8 mouse cellular contexts compared by ENCODE assay signal in genomic region chr4:98816807-98817183, GRCm38 (mm10). TPM values are rescaled to one million over a fixed set of nuclear protein-coding genes. Genes with fewer than 3 reads are reported as not detected.
DNase-seq lines count a peak whose midpoint lies in the region; ATAC-seq and TF ChIP-seq lines count a peak whose summit lies in the region.

No protein-coding gene starts in this region.

- no peaks in the 10 kb centered on the region for H3K36me3 ChIP-seq in heart, embryonic 12.5 days
- no peaks in the 10 kb centered on the region for H3K36me3 ChIP-seq in ES-E14 (ENCODE audit: control insufficient read depth, insufficient read depth, low read length, poor library complexity, severe bottlenecking)
- H3K36me3 ChIP-seq in forebrain, embryonic 13.5 days (ENCODE audit: poor library complexity, severe bottlenecking): no peaks in the 10 kb centered on the region
- H3K36me3 ChIP-seq in liver, embryonic 14.5 days (replicated peaks; ENCODE audit: control insufficient read depth, insufficient read depth, low read depth): no peaks in the 10 kb centered on the region

- peak overlapping the region; percentile 76; the same call in 1 of the 2 replicates for H3K9ac ChIP-seq in heart, embryonic 12.5 days
- H3K9ac ChIP-seq in ES-E14 (ENCODE audit: insufficient read depth, low read depth, low read length, poor library complexity, severe bottlenecking): peak overlapping the region; percentile 69; the same call in 1 of the 2 replicates
- peak overlapping the region; percentile 68 for H3K9ac ChIP-seq in forebrain, embryonic 13.5 days
- H3K9ac ChIP-seq in liver, embryonic 14.5 days (replicated peaks): no peak overlapping the region

- TF ChIP-seq CTCF in liver, embryonic 14.5 days (IDR thresholded peaks at IDR 0.05; ENCODE audit: low read depth): no peak

- peak overlapping the region; percentile 74 for H3K4me3 ChIP-seq in heart, embryonic 12.5 days
- H3K4me3 ChIP-seq in ES-E14 (ENCODE audit: insufficient read depth in 1 of 2, low read depth in 1 of 2, low read length in 2 of 2, poor library complexity in 1 of 2, severe bottlenecking in 1 of 2): peak overlapping the region; percentile 84 to 88
- H3K4me3 ChIP-seq in forebrain, embryonic 13.5 days: peak overlapping the region; percentile 69
- H3K4me3 ChIP-seq in liver, embryonic 14.5 days (ENCODE audit: insufficient read depth in 1 of 2, low read depth in 2 of 2, low read length in 2 of 2): peak overlapping the region; percentile 39 to 48

- no peak for DNase-seq in heart, adult 11 months
- DNase-seq in ES-E14 (ENCODE audit: low read depth, low spot score): no peak
- no peak for DNase-seq in liver, embryonic 14.5 days (ENCODE audit: low read depth in 3 of 3, low spot score in 3 of 3)
- no peak for DNase-seq in cerebellum, adult 18-20 months
- DNase-seq in B cell, adult 2 months: no peak
- DNase-seq in frontal cortex, adult 2 months (ENCODE audit: extremely low spot score in 1 of 2, low spot score in 1 of 2): no peak

- H3K27ac ChIP-seq in heart, embryonic 12.5 days (ENCODE audit: poor library complexity, severe bottlenecking): no peak overlapping the region
- H3K27ac ChIP-seq in ES-E14 (ENCODE audit: insufficient read depth, low read depth, low read length, poor library complexity, severe bottlenecking): no peak overlapping the region
- no peak overlapping the region for H3K27ac ChIP-seq in forebrain, embryonic 13.5 days
- H3K27ac ChIP-seq in liver, embryonic 14.5 days: no peak overlapping the region

- in situ Hi-C loops in ES-E14 (cut with MboI; ENCODE audit: low sequenced_read_pairs in 2 of 2, unreplicated experiment in 2 of 2): no loop called here

- TF ChIP-seq EP300 in liver, embryonic 14.5 days (IDR thresholded peaks at IDR 0.05; ENCODE audit: low read depth): no peak

- peaks cover 7% of the 10 kb centered on the region; the same call in 1 of the 2 replicates for H3K4me1 ChIP-seq in heart, embryonic 12.5 days (replicated peaks)
- H3K4me1 ChIP-seq in ES-E14 (ENCODE audit: control insufficient read depth in 2 of 2, insufficient read depth in 2 of 2, low read length in 2 of 2, poor library complexity in 1 of 2): peaks cover 2 to 15% of the 10 kb centered on the region in 2 experiments; a peak in 2 of 4 replicates
- H3K4me1 ChIP-seq in forebrain, embryonic 13.5 days: peaks cover 14% of the 10 kb centered on the region; the same call in 1 of the 2 replicates
- no peaks in the 10 kb centered on the region for H3K4me1 ChIP-seq in liver, embryonic 14.5 days (replicated peaks; ENCODE audit: control insufficient read depth in 2 of 2, insufficient read depth in 2 of 2, low read length in 1 of 2)

- WGBS in heart, embryonic 12.5 days: 3% methylated on average over 14 of the region's 14 CpGs
- 1% methylated on average over 14 of the region's 14 CpGs for WGBS in forebrain, embryonic 13.5 days
- 6% methylated on average over 14 of the region's 14 CpGs for WGBS in liver, embryonic 14.5 days (ENCODE audit: insufficient replicate concordance)

- no peak for ATAC-seq in heart, embryonic 12.5 days (ENCODE audit: insufficient number of reproducible peaks, low FRiP score)
- ATAC-seq in forebrain, embryonic 13.5 days: peak; percentile 28
- no peak for ATAC-seq in liver, embryonic 14.5 days (ENCODE audit: insufficient read depth)

- peaks cover 39% of the 10 kb centered on the region for H3K27me3 ChIP-seq in heart, embryonic 12.5 days (replicated peaks)
- peaks cover 55% of the 10 kb centered on the region for H3K27me3 ChIP-seq in forebrain, embryonic 13.5 days
- peaks cover 18% of the 10 kb centered on the region for H3K27me3 ChIP-seq in liver, embryonic 14.5 days (ENCODE audit: control insufficient read depth, insufficient read depth, low read length)

- H3K9me3 ChIP-seq in heart, embryonic 12.5 days (replicated peaks): no peaks in the 10 kb centered on the region
- H3K9me3 ChIP-seq in ES-E14 (ENCODE audit: control insufficient read depth, insufficient read depth, low read depth, low read length): no peaks in the 10 kb centered on the region
- H3K9me3 ChIP-seq in forebrain, embryonic 13.5 days (replicated peaks): no peaks in the 10 kb centered on the region
- no peaks in the 10 kb centered on the region for H3K9me3 ChIP-seq in liver, embryonic 14.5 days (ENCODE audit: control insufficient read depth, low read length)

- peak overlapping the region; percentile 99 for H3K4me2 ChIP-seq in heart, embryonic 12.5 days
- peak overlapping the region; percentile 94 for H3K4me2 ChIP-seq in forebrain, embryonic 13.5 days
- peak overlapping the region; percentile 63 for H3K4me2 ChIP-seq in liver, embryonic 14.5 days (ENCODE audit: low read depth)

TF ChIP-seq in ES-E14, 5 proteins besides CTCF, POLR2A, EP300 and RAD21:
- TF ChIP-seq CHD2 (IDR thresholded peaks at IDR 0.05; ENCODE audit: low read depth, low read length): no peak
- no peak for TF ChIP-seq HCFC1 (IDR thresholded peaks at IDR 0.05; ENCODE audit: borderline replicate concordance, insufficient read depth, low read length)
- TF ChIP-seq MAFK (IDR thresholded peaks at IDR 0.05; ENCODE audit: insufficient read depth, low read depth, low read length): no peak
- TF ChIP-seq ZNF384 (IDR thresholded peaks at IDR 0.05; ENCODE audit: low read depth, low read length): no peak
- TF ChIP-seq ZC3H11A (IDR thresholded peaks at IDR 0.05; ENCODE audit: borderline replicate concordance, low read depth, low read length): no peak
TF ChIP-seq in ES-E14: peak in this region for 0.

RNA-seq across cellular contexts. Expression of gene Kank4, which starts 0.5 kb away (rescaled TPM):
- polyA plus RNA-seq in heart, embryonic 12.5 days (2016; fragmentation: Nextera tagmentation; extraction: Ambion mirVana): 0.42 and 0.49 TPM in 2 replicates
- total RNA-seq in ES-E14 (2012; rRNA removed): 4.0 and 5.4 TPM in 2 replicates
- polyA plus RNA-seq in forebrain, embryonic 13.5 days (2015; fragmentation: Nextera tagmentation; extraction: Ambion mirVana): 0.19 and 0.38 TPM in 2 replicates
- 0.08 and 0.17 TPM in 2 replicates for polyA plus RNA-seq in liver, embryonic 14.5 days (2012; rRNA removed)
- 0.04 and 0.05 TPM in 2 replicates for polyA plus RNA-seq in liver, embryonic 14.5 days (2014; fragmentation: Nextera tagmentation; extraction: Ambion mirVana)
- polyA plus RNA-seq in frontal cortex, adult 2 months (2012; rRNA removed): 3.2 and 3.5 TPM in 2 replicates

RNA-seq across cellular contexts. Expression of gene I0C0044D17Rik, which starts 6.8 kb away (rescaled TPM):
- polyA plus RNA-seq in heart, embryonic 12.5 days (2016; fragmentation: Nextera tagmentation; extraction: Ambion mirVana): not detected in 2 replicates
- total RNA-seq in ES-E14 (2012; rRNA removed): 0.13 TPM in 1 of 2 replicates, not detected in the other
- not detected in 2 replicates for polyA plus RNA-seq in forebrain, embryonic 13.5 days (2015; fragmentation: Nextera tagmentation; extraction: Ambion mirVana)
- not detected in 2 replicates for polyA plus RNA-seq in liver, embryonic 14.5 days (2012; rRNA removed)
- polyA plus RNA-seq in liver, embryonic 14.5 days (2014; fragmentation: Nextera tagmentation; extraction: Ambion mirVana): not detected in 2 replicates
- not detected in 2 replicates for polyA plus RNA-seq in frontal cortex, adult 2 months (2012; rRNA removed)
